Mouse (Mus musculus): ENCODE measurements around the gene Pde8b. TPM values are rescaled to one million over a fixed set of nuclear protein-coding genes. Genes with fewer than 3 reads are reported as not detected.

The Pde8b gene
- polyA plus RNA-seq, 1 experiment from 2014 or later, result 5.3 TPM

GRCm38 (mm10) chr13:95125546-95126215 is 124.5 kb downstream of the Pde8b start:
- Histone ChIP-seq H3K27me3 (replicated peaks) (no peaks in the 10 kb centered on the region), H3K36me3 (no peaks in the 10 kb centered on the region), H3K4me2 (replicated peaks) (no peak overlapping the region), H3K9ac (no peak overlapping the region), H3K27ac (no peak overlapping the region), H3K4me3 (no peak overlapping the region), H3K4me1 (no peaks in the 10 kb centered on the region), H3K9me3 (no peaks in the 10 kb centered on the region)
- WGBS, result 95% methylated on average over 4 of the region's 4 CpGs
- ATAC-seq (ENCODE audit: low FRiP score, low read depth), result no peak

DNA sequence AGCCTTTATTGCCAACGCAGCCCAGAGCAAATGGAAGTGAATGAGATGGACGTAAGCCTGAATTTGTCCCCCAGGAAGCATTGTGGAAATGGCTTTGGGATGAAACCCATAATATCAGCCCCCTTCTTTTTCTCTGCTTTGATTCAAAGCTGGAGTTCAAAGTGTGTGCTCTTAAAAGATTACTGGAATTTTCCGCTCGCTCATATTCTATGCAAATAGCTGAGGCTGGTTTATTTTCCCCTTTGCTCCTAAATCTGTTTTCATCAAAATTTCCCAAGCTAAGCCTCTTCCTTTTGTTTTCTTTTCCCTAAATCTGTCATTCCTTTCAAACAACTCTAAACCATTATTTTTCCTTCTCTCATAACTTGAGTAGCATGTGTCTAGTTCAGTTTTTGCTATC is 129.6 kb downstream of the Pde8b start:
- H3K4me3 ChIP-seq, result no peak overlapping the region
- no peaks in the 10 kb centered on the region for H3K36me3 ChIP-seq
- ATAC-seq (ENCODE audit: low FRiP score, low read depth), result no peak
- H3K9ac ChIP-seq, result no peak overlapping the region
- WGBS, result 81% methylated on average over 4 of the region's 4 CpGs
- no peaks in the 10 kb centered on the region for H3K27me3 ChIP-seq (replicated peaks)
- no peaks in the 10 kb centered on the region for H3K9me3 ChIP-seq
- no peak overlapping the region for H3K27ac ChIP-seq
- H3K4me1 ChIP-seq, result no peaks in the 10 kb centered on the region
- H3K4me2 ChIP-seq (replicated peaks), result no peak overlapping the region

DNA sequence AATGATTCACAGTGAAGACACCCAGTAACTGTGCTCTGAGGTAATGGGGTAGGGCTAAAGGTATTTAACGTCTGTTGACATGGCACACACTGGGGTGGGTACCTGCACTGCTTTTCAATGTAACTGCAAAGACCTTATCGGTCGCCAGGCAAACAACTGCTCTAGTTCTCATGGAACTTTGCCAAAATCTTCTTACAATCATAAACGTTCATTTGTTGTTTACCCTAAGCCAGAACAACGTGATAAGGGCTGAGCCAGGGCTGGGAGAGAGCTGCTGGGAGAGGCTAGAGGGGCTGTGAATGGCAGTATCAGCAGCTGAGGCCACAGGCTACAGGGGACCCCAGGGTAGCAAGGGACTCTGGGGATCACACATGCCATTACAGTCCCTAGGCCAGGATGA is 136.4 kb downstream of the Pde8b start:
- Histone ChIP-seq H3K4me1 (no peaks in the 10 kb centered on the region), H3K4me3 (no peak overlapping the region), H3K9ac (no peak overlapping the region), H3K36me3 (no peaks in the 10 kb centered on the region), H3K27me3 (replicated peaks) (no peaks in the 10 kb centered on the region), H3K9me3 (no peaks in the 10 kb centered on the region), H3K4me2 (replicated peaks) (no peak overlapping the region), H3K27ac (no peak overlapping the region)
- ATAC-seq (ENCODE audit: low FRiP score, low read depth), result no peak
- WGBS, result 72% methylated on average over 5 of the region's 5 CpGs

DNA sequence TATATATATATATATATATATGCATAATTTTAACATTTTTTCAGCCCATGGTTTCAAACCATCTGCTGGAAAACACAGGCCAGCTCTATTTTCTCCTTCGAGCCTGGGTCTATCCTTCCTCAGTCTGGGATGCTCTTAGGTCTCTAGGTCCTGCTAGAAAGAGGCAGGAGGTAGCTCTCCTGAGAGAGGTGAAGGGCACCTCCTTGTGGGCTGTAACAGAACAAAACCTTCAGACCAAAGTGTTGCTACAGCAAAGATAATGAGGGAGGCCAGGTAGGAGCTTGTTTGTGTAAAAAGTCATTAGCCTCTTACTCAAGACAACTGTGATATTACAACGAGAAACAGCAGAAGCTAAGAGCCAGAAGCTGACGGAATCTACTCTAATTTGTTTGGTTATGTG is 140.6 kb downstream of the Pde8b start:
- WGBS, result 73% methylated on average over 3 of the region's 3 CpGs
- no peak overlapping the region for H3K27ac ChIP-seq
- no peaks in the 10 kb centered on the region for H3K9me3 ChIP-seq
- H3K36me3 ChIP-seq, result no peaks in the 10 kb centered on the region
- H3K4me2 ChIP-seq (replicated peaks), result no peak overlapping the region
- ATAC-seq (ENCODE audit: low FRiP score, low read depth), result no peak
- H3K9ac ChIP-seq, result no peak overlapping the region
- H3K27me3 ChIP-seq (replicated peaks), result no peaks in the 10 kb centered on the region
- H3K4me1 ChIP-seq, result no peaks in the 10 kb centered on the region
- no peak overlapping the region for H3K4me3 ChIP-seq

DNA sequence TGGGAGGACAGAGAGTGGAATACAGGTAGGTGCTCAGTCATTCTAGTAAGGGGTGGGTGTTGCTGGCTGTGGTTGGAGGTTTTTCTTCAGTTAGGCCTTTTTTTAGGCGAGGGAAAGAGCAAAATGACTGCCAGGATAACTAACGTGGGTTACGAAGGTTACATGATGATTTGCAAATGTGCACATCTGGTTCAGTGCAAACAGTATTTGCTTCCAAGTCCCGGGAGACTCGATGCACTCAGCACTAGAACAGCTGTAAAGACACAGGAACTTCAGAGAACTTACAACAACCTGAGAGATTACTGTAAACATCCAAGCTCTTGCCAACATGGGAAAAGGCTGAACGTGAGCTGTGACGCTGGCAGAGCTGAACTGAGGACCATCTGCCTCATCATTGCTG is 142.1 kb downstream of the Pde8b start:
- Histone ChIP-seq H3K9ac (no peak overlapping the region), H3K27me3 (replicated peaks) (no peaks in the 10 kb centered on the region), H3K9me3 (no peaks in the 10 kb centered on the region), H3K4me1 (no peaks in the 10 kb centered on the region), H3K4me3 (no peak overlapping the region), H3K4me2 (replicated peaks) (no peak overlapping the region), H3K36me3 (no peaks in the 10 kb centered on the region), H3K27ac (no peak overlapping the region)
- ATAC-seq (ENCODE audit: low FRiP score, low read depth), result no peak
- 75% methylated on average over 7 of the region's 7 CpGs for WGBS

- Histone ChIP-seq H3K4me3 (no peak overlapping the region), H3K27me3 (replicated peaks) (no peaks in the 10 kb centered on the region), H3K4me1 (no peaks in the 10 kb centered on the region), H3K9me3 (no peaks in the 10 kb centered on the region), H3K36me3 (no peaks in the 10 kb centered on the region), H3K27ac (no peak overlapping the region), H3K4me2 (replicated peaks) (no peak overlapping the region), H3K9ac (no peak overlapping the region)
- WGBS, result 73% methylated on average over 4 of the region's 4 CpGs
- ATAC-seq (ENCODE audit: low FRiP score, low read depth), result no peak
Observed at GRCm38 (mm10) chr13:95104865-95105264, 145.3 kb downstream of the Pde8b start.

DNA sequence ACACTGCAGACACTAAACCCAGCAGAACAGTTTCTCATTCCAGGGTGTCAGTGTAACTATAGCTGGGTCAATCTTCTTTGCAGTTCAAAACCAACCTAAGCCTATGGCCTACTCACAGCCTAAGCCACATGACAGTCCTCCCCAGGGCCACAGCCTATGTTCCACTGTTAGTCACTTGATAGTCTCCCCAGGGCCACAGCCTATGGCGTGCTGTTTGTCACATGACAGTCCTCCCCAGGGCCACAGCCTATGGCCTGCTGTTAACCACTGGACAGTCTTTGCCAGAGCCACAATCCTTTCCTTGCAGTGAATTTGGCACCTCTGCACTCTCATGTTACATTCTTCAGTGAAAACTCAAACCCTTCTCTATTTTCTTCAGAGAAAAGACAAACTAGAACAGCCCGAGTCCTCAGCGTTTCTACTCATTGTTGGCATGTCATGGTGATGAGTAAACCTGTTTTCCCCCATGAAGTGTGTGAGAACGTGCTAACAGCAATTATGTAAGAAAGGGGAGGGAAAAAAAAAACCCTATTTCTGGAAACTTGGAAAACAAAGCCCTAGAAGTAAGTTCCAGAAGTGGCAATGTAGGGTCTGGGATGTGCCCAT is 147.0 kb downstream of the Pde8b start:
- Histone ChIP-seq H3K36me3 (no peaks in the 10 kb centered on the region), H3K4me3 (no peak overlapping the region), H3K9ac (no peak overlapping the region), H3K27ac (no peak overlapping the region), H3K4me1 (no peaks in the 10 kb centered on the region), H3K4me2 (replicated peaks) (no peak overlapping the region), H3K27me3 (replicated peaks) (no peaks in the 10 kb centered on the region), H3K9me3 (no peaks in the 10 kb centered on the region)
- WGBS, result 78% methylated on average over 4 of the region's 4 CpGs
- no peak for ATAC-seq (ENCODE audit: low FRiP score, low read depth)

DNA sequence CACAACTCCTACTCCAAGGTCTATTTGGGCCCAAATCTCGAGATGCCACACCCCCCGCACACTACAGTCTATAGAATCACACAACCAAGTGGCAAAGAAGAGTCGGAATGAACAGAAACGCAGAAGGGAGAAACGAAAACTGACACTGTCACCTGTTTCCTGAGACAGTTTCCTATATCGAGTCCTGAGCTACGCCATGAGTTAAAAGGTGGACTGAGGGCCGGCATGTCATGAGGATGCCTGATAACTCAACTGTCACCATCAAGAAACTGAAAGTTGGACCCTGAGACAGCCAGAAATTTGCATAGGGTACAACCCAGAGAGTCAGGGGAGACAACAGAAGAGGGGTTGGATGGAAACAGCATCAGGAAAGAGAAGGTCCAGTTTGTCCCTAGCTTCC is 148.8 kb downstream of the Pde8b start:
- H3K27ac ChIP-seq, result no peak overlapping the region
- H3K9ac ChIP-seq, result no peak overlapping the region
- H3K4me2 ChIP-seq (replicated peaks), result no peak overlapping the region
- H3K4me3 ChIP-seq, result no peak overlapping the region
- no peaks in the 10 kb centered on the region for H3K9me3 ChIP-seq
- no peaks in the 10 kb centered on the region for H3K4me1 ChIP-seq
- H3K36me3 ChIP-seq, result no peaks in the 10 kb centered on the region
- 90% methylated on average over 8 of the region's 8 CpGs for WGBS
- ATAC-seq (ENCODE audit: low FRiP score, low read depth), result no peak
- no peaks in the 10 kb centered on the region for H3K27me3 ChIP-seq (replicated peaks)

- 77% methylated on average over 8 of the region's 8 CpGs for WGBS
- Histone ChIP-seq H3K36me3 (no peaks in the 10 kb centered on the region), H3K27ac (no peak overlapping the region), H3K9me3 (no peaks in the 10 kb centered on the region), H3K4me3 (no peak overlapping the region), H3K4me2 (replicated peaks) (no peak overlapping the region), H3K27me3 (replicated peaks) (no peaks in the 10 kb centered on the region), H3K4me1 (peaks cover 7% of the 10 kb centered on the region; the same call in 1 of the 2 replicates), H3K9ac (no peak overlapping the region)
- no peak for ATAC-seq (ENCODE audit: low FRiP score, low read depth)
Observed at GRCm38 (mm10) chr13:95098931-95099720, 151.0 kb downstream of the Pde8b start.

DNA sequence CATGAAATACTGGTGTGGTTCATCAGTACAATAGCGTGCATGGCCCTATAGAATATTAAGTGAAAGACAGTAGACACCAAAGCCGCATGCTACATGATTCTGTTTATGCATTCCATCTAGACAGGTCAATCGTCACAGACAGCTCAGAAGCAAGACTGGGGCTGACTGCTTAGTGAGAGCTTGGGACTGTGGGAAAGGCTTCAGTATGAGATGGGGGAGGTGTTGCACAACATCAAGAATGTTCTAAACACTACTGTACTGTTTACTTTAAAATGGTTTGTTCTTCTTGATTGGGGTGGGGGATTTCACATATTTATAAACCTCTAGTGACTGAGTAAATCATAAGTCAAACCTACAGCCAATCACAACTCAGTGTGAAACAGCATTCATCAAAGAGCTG is 153.5 kb downstream of the Pde8b start:
- Histone ChIP-seq H3K9me3 (no peaks in the 10 kb centered on the region), H3K4me1 (peaks cover 7% of the 10 kb centered on the region; the same call in 1 of the 2 replicates), H3K36me3 (no peaks in the 10 kb centered on the region), H3K4me3 (no peak overlapping the region), H3K27ac (no peak overlapping the region), H3K4me2 (replicated peaks) (no peak overlapping the region), H3K27me3 (replicated peaks) (no peaks in the 10 kb centered on the region), H3K9ac (no peak overlapping the region)
- ATAC-seq (ENCODE audit: low FRiP score, low read depth), result no peak
- WGBS, result 84% methylated on average over 3 of the region's 3 CpGs

DNA sequence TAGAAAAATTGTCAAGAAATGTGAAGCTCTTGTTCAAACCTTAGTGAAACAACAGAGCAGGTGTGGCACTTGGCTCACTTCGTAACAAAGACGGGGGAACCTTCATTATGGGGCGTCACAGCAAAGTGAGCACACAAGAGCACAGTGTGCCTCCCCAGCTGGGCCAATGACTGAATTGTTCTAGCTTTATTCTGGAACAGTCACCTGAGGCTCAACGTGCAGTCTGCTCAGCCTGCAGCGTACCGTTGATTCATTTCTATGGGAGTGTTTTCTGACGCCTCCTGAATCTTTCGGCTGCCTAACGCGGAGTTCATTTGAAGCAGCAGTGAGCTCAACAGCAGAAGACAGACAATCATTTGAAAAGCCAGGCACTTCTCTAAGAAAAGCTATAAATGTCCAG is 154.3 kb downstream of the Pde8b start:
- Histone ChIP-seq H3K4me3 (no peak overlapping the region), H3K4me1 (peaks cover 7% of the 10 kb centered on the region), H3K4me2 (replicated peaks) (no peak overlapping the region), H3K27me3 (replicated peaks) (no peaks in the 10 kb centered on the region), H3K36me3 (no peaks in the 10 kb centered on the region), H3K9ac (no peak overlapping the region), H3K9me3 (no peaks in the 10 kb centered on the region), H3K27ac (no peak overlapping the region)
- no peak for ATAC-seq (ENCODE audit: low FRiP score, low read depth)
- WGBS, result 45% methylated on average over 10 of the region's 10 CpGs

DNA sequence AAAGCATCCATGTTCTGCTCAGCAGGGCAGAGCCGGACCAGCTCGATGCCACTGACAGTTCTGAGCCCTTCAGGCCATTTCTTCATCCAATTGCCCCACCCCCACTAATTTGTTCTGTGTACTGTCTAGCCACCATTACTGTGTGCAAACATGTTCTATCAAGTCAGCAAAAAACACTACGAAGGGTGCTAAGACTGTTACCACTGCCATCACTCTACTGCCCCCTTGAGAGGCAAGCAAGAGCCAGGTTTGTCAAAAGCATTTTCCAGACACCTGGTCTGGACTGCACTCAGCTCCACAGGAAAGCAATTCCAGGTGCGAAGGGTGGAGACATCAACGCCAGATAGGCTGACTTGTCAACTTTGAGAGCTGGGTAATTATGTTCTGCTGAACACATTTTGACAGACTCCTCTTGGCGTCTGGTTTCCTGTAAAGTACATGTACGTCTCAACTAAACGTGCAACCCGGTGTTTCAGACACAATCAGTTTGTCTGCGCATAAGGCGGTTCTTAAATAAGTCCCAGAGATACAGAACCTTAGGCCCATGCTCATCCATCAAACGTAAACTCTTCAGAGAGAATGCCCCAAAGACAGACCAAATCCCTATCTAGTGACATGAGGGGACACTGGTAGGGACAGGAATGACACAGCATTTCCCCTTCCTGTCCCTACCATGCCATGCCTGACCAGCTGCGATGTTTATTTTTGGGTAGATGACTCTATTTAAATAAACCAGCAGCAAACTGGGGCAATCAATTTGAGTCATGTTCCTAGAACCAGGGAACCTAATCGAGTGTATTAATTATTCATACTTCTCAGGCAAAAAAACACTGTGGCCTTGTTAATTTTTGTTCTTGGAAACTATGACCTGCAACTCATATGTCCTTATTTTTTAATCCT is 158.3 kb downstream of the Pde8b start:
- no peak overlapping the region for H3K4me3 ChIP-seq
- no peak overlapping the region for H3K9ac ChIP-seq
- H3K36me3 ChIP-seq, result no peaks in the 10 kb centered on the region
- H3K27me3 ChIP-seq (replicated peaks), result no peaks in the 10 kb centered on the region
- 87% methylated on average over 14 of the region's 14 CpGs for WGBS
- no peak overlapping the region for H3K4me2 ChIP-seq (replicated peaks)
- ATAC-seq (ENCODE audit: low FRiP score, low read depth), result no peak; the same call in 1 of the 2 replicates
- peaks cover 7% of the 10 kb centered on the region for H3K4me1 ChIP-seq
- H3K9me3 ChIP-seq, result no peaks in the 10 kb centered on the region
- no peak overlapping the region for H3K27ac ChIP-seq
